Mouse (Mus musculus): ENCODE results near the gene Hist1h1t. TPM values are rescaled to one million over a fixed set of nuclear protein-coding genes. Genes with fewer than 3 reads are reported as not detected.
A peak's percentile ranks its signal among the peaks of the same experiment; 100 is the strongest.
"Not testable (repeated sequence)": the region's sequence is repeated elsewhere in the genome, so short reads cannot be mapped to it uniquely, and the experiment has no call there.

Hist1h1t gene
- polyA plus RNA-seq, 2 experiments, result 0.13 TPM; not detected in 1

DNA sequence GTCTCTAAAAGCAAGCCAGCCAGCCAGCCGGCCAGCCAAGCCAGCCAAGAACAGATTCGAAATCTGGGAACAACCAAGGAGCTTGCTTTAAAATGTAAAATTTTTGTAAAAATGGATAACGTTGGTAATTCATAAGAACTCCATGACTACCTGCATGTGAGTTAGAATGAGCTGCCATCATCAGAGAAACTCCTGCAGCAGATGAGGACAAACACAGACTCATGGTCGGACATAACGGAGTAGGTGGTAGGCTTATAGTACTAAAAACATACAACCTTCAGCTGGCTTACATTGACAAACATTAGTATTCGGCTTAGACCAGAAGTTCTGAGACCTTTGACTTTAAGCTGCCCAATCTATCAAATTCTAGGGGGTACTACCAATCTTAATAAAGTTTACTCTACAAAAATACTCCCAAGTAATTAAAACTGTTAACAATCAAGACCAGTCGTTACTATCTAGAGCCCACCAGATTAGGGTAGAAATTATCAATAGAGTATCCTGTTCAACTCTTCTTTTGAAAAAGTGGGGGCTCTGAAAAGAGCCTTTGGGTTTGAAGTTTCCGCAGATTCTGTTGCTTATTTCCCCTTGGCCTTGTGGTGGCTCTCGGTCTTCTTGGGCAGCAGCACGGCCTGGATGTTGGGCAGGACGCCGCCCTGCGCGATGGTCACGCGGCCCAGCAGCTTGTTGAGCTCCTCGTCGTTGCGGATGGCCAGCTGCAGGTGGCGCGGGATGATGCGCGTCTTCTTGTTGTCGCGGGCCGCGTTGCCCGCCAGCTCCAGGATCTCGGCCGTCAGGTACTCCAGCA lies 12.5 kb upstream of the Hist1h1t start:
- H3K27ac ChIP-seq, result peak overlapping the region; percentile 98
- not testable (repeated sequence) for H3K27me3 ChIP-seq (ENCODE audit: control insufficient read depth, insufficient read depth, low read length); H3K9me3 ChIP-seq (ENCODE audit: control insufficient read depth, low read length); ATAC-seq (ENCODE audit: insufficient read depth); H3K36me3 ChIP-seq (replicated peaks; ENCODE audit: control insufficient read depth, insufficient read depth, low read depth)
- peak overlapping the region; percentile 80 for H3K4me2 ChIP-seq (ENCODE audit: low read depth)
- 8% methylated on average over 13 of the region's 30 CpGs for WGBS (ENCODE audit: insufficient replicate concordance)
- peak overlapping the region; percentile 95 for H3K9ac ChIP-seq (replicated peaks)
- H3K4me1 ChIP-seq (replicated peaks; ENCODE audit: control insufficient read depth in 2 of 2, insufficient read depth in 2 of 2, low read length in 1 of 2), result peaks cover 14 to 34% of the 10 kb centered on the region in 2 experiments
- peak; percentile 25; the same call in 1 of the 2 replicates for TF ChIP-seq CTCF (IDR thresholded peaks at IDR 0.05; ENCODE audit: low read depth)
- peak overlapping the region; percentile 65 to 66 for H3K4me3 ChIP-seq (ENCODE audit: insufficient read depth in 1 of 2, low read depth in 2 of 2, low read length in 2 of 2)
- DNase-seq (ENCODE audit: low read depth in 3 of 3, low spot score in 3 of 3), result peak in 1 of 3 experiments; percentile 53

- H3K36me3 ChIP-seq (replicated peaks; ENCODE audit: control insufficient read depth, insufficient read depth, low read depth), result no peaks in the 10 kb centered on the region
- H3K27me3 ChIP-seq (ENCODE audit: control insufficient read depth, insufficient read depth, low read length), result no peaks in the 10 kb centered on the region
- under 1% methylated on average over 32 of the region's 32 CpGs for WGBS (ENCODE audit: insufficient replicate concordance)
- H3K4me3 ChIP-seq (ENCODE audit: insufficient read depth in 1 of 2, low read depth in 2 of 2, low read length in 2 of 2), result peak within 1 kb of the TSS; percentile 67 to 71
- H3K9me3 ChIP-seq (ENCODE audit: control insufficient read depth, low read length), result no peaks in the 10 kb centered on the region
- peaks cover 14 to 38% of the 10 kb centered on the region in 2 experiments for H3K4me1 ChIP-seq (replicated peaks; ENCODE audit: control insufficient read depth in 2 of 2, insufficient read depth in 2 of 2, low read length in 1 of 2)
- peak within 1 kb of the TSS; percentile 98 for H3K27ac ChIP-seq
- DNase-seq (ENCODE audit: low read depth in 3 of 3, low spot score in 3 of 3) (peak; percentile 98), ATAC-seq (ENCODE audit: insufficient read depth) (peak; percentile 92)
- peak within 1 kb of the TSS; percentile 87 for H3K4me2 ChIP-seq (ENCODE audit: low read depth)
- H3K9ac ChIP-seq (replicated peaks), result peak within 1 kb of the TSS; percentile 95
- TF ChIP-seq EP300 (IDR thresholded peaks at IDR 0.05; ENCODE audit: low read depth) (peak; percentile 72), CTCF (IDR thresholded peaks at IDR 0.05; ENCODE audit: low read depth) (no peak)
Measured at GRCm38 (mm10) chr13:23683755-23684281, 11.8 kb upstream of the Hist1h1t start, which contains the start of the genes Hist1h2ac and Hist1h2bc. Hist1h2ac (minus strand) TSS chr13:23683948. Hist1h2bc (plus strand) TSS chr13:23684199.

DNA sequence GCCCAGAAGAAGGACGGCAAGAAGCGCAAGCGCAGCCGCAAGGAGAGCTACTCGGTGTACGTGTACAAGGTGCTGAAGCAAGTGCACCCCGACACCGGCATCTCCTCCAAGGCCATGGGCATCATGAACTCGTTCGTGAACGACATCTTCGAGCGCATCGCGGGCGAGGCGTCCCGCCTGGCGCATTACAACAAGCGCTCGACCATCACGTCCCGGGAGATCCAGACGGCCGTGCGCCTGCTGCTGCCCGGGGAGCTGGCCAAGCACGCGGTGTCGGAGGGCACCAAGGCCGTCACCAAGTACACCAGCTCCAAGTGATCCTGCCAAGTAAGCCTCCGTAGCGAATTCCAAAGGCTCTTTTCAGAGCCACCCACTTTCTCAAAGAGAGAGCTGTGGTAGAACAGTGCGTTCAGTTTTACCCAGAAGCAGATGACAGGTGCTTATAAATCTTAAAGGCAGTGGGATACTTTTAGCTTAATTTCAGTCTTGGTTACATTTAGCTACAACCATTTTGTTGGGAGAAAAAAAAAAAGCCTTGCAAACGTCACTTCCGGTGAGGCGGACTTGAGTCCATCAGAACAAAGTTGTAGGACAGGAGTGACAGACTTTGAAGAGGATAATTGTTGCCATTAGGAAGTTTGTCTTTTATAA lies 11.2 kb upstream of the Hist1h1t start:
- Histone ChIP-seq H3K4me3 (ENCODE audit: insufficient read depth in 1 of 2, low read depth in 2 of 2, low read length in 2 of 2) (peak overlapping the region; percentile 67 to 71), H3K9ac (replicated peaks) (peak overlapping the region; percentile 94), H3K4me2 (ENCODE audit: low read depth) (peak overlapping the region; percentile 87), H3K27ac (peak overlapping the region; percentile 98), H3K4me1 (replicated peaks; ENCODE audit: control insufficient read depth in 2 of 2, insufficient read depth in 2 of 2, low read length in 1 of 2) (peaks cover 18 to 40% of the 10 kb centered on the region in 2 experiments)
- H3K9me3 ChIP-seq (ENCODE audit: control insufficient read depth, low read length); H3K27me3 ChIP-seq (ENCODE audit: control insufficient read depth, insufficient read depth, low read length); H3K36me3 ChIP-seq (replicated peaks; ENCODE audit: control insufficient read depth, insufficient read depth, low read depth): not testable (repeated sequence)
- peak; percentile 32 for TF ChIP-seq EP300 (IDR thresholded peaks at IDR 0.05; ENCODE audit: low read depth)
- DNase-seq (ENCODE audit: low read depth in 3 of 3, low spot score in 3 of 3) (peak; percentile 79 to 87 (median 84)), ATAC-seq (ENCODE audit: insufficient read depth) (peak; percentile 31)
- under 1% methylated on average over 12 of the region's 37 CpGs for WGBS (ENCODE audit: insufficient replicate concordance)

DNA sequence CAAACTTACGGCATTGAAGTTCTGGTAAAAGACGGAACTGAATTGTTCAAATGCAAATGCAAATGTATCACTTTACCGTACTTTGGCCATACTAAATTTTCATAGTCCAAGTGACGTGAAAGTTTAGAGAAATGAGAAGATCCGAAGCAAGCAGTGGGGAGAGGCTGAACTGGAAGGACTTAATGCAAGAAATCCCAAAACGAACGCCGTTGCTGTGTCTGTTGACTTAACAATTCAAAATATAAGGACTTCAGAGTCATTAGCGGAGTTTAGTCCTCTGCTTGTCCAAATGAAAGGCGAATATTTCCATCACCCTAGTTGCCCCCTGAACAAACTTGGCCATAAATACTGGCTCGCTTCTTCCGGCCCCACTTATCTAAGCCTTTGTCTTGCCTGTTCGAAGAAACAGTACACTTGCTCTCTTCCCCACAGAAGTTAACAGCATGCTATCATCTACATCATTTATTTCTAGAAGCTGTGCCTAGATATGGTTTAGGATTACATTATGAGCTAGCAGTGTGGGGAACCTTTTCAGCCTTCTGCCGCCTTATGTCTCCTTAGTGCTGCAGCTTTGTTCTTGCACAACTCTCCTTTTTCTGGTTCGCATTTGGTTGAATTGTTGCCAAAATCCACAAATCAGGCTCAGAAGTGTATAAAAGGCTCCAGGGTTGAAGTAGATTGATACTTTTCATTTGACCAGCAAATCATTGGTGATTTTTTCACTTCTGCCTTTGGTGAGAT lies 10.3 kb upstream of the Hist1h1t start:
- TF ChIP-seq CTCF (IDR thresholded peaks at IDR 0.05; ENCODE audit: low read depth) (no peak), EP300 (IDR thresholded peaks at IDR 0.05; ENCODE audit: low read depth) (no peak; the same call in 1 of the 2 replicates)
- no peaks in the 10 kb centered on the region for H3K9me3 ChIP-seq (ENCODE audit: control insufficient read depth, low read length)
- no peak for ATAC-seq (ENCODE audit: insufficient read depth)
- H3K4me2 ChIP-seq (ENCODE audit: low read depth), result peak overlapping the region; percentile 87
- peak overlapping the region; percentile 67 to 71 for H3K4me3 ChIP-seq (ENCODE audit: insufficient read depth in 1 of 2, low read depth in 2 of 2, low read length in 2 of 2)
- H3K36me3 ChIP-seq (replicated peaks; ENCODE audit: control insufficient read depth, insufficient read depth, low read depth), result no peaks in the 10 kb centered on the region
- peak overlapping the region; percentile 98 for H3K27ac ChIP-seq
- H3K4me1 ChIP-seq (replicated peaks; ENCODE audit: control insufficient read depth in 2 of 2, insufficient read depth in 2 of 2, low read length in 1 of 2), result peaks cover 17 to 37% of the 10 kb centered on the region in 2 experiments
- H3K27me3 ChIP-seq (ENCODE audit: control insufficient read depth, insufficient read depth, low read length), result no peaks in the 10 kb centered on the region
- 4% methylated on average over 15 of the region's 15 CpGs for WGBS (ENCODE audit: insufficient replicate concordance)
- peak in 1 of 3 experiments; percentile 67 for DNase-seq (ENCODE audit: low read depth in 3 of 3, low spot score in 3 of 3)
- peak overlapping the region; percentile 94 for H3K9ac ChIP-seq (replicated peaks)
